Mouse (Mus musculus) embryonic facial prominence, embryonic 13.5 days (tissue): ENCODE results near the gene Nrxn1. TPM values are rescaled to one million over a fixed set of nuclear protein-coding genes. Genes with fewer than 3 reads are reported as not detected.

Experiments used
- ATAC-seq: fragments of 200-750 bp; cut with Nextera tagmentation; 2 replicates; pipeline ENCODE4 v1.8.0; 2017; ENCODE audit warnings: low read depth; ENCODE audit not compliant: insufficient number of reproducible peaks, insufficient read depth, low FRiP score, low TSS enrichment
- H3K27ac ChIP-seq: fragments of 300-500 bp; sonication (generic); 2 replicates; pipeline ENCODE4 v1.5.1; 2015; ENCODE audit warnings: moderate library complexity, mild to moderate bottlenecking, inconsistent platforms
- H3K27me3 ChIP-seq: fragments of 300-500 bp; sonication (generic); 2 replicates; pipeline ENCODE4 v1.6.1; 2015; ENCODE audit warnings: mild to moderate bottlenecking, inconsistent platforms
- H3K36me3 ChIP-seq: fragments of 300-500 bp; sonication (generic); 2 replicates; pipeline ENCODE4 v1.6.1; 2015; ENCODE audit warnings: mild to moderate bottlenecking, inconsistent platforms
- H3K4me1 ChIP-seq: fragments of 300-500 bp; sonication (generic); 2 replicates; pipeline ENCODE4 v1.6.1; 2015; ENCODE audit warnings: inconsistent platforms
- H3K4me2 ChIP-seq: fragments of 300-500 bp; sonication (generic); 2 replicates; pipeline ENCODE4 v1.6.1; 2015; ENCODE audit warnings: moderate library complexity, mild to moderate bottlenecking, inconsistent platforms
- H3K4me3 ChIP-seq: fragments of 300-500 bp; sonication (generic); 2 replicates; pipeline ENCODE4 v1.5.1; 2015; ENCODE audit warnings: mild to moderate bottlenecking, inconsistent platforms
- H3K9ac ChIP-seq: fragments of 300-500 bp; sonication (generic); 2 replicates; pipeline ENCODE4 v1.6.1; 2015; ENCODE audit warnings: mild to moderate bottlenecking, inconsistent platforms
- H3K9me3 ChIP-seq: fragments of 300-500 bp; sonication (generic); 2 replicates; pipeline ENCODE4 v1.6.1; 2016; ENCODE audit warnings: inconsistent platforms
- WGBS: fragments of 180-500 bp; shearing (Covaris S2); methylation state at CpG from one replicate; pipeline ENCODE4 v1.1.7; 2015; ENCODE audit warnings: mixed read lengths; 5-methylcytosine and 5-hydroxymethylcytosine counted together
- polyA plus RNA-seq: library from polyadenylated mRNA; unstranded; fragments of >200 nt; fragmentation: Nextera tagmentation; extraction: Ambion mirVana; gene quantifications from 2 replicates; pipeline ENCODE4 v1.2.1, GENCODE M21; 2015

Gene Nrxn1
- polyA plus RNA-seq, 1 experiment from 2014 or later = 10.3 TPM

DNA sequence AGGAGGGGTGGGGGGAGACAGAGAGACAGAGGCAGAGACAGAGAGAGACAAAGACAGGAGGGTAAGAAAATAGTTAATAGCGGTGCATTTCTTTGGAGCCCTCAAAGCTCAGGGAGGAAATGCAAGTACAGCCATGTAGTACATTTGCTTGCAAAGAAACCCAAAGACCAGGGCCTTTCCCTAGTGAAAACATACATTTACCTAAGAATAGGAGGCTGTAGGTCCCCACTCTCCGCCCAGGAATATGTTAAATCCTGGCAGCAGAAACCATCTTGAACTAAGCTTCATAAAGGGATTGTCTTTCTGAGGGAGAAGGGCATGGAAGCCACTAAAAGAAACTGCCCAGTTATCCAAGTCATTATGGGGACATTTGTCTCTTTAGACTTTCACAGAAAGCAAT lies 461.5 kb downstream of the Nrxn1 start:
- H3K4me2 ChIP-seq = no peak overlapping the region
- H3K4me1 ChIP-seq = no peaks in the 10 kb centered on the region
- no peak overlapping the region for H3K27ac ChIP-seq
- no peaks in the 10 kb centered on the region for H3K27me3 ChIP-seq
- no peak overlapping the region for H3K9ac ChIP-seq
- ATAC-seq = no peak
- H3K9me3 ChIP-seq = no peaks in the 10 kb centered on the region
- WGBS = 54% methylated on average over 2 of the region's 2 CpGs
- H3K36me3 ChIP-seq = no peaks in the 10 kb centered on the region
- no peak overlapping the region for H3K4me3 ChIP-seq

- Histone ChIP-seq H3K9ac (no peak overlapping the region), H3K27ac (no peak overlapping the region)
These were observed 463.0 kb downstream of the Nrxn1 start for GRCm38 (mm10) chr17:90629851-90630250.

DNA sequence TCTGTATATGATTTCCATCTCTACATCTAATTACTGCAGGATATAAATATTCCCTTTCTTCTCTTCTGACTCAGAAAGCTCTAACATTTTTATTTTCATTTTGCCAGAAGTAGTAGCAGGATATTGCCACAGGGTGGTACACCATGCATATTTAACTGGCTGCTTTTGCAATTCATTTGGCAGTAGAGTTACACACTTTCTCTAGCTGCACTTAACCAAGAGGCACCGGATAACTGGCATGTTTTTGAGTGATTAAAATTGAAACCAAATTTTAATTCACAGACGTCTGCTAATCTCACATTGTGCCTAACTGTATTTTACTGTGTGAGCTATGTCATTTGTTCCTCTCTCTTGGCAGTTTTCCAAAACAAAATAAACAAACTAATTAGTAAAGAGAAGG lies 464.4 kb downstream of the Nrxn1 start:
- Histone ChIP-seq H3K36me3 (no peaks in the 10 kb centered on the region), H3K4me3 (no peak overlapping the region), H3K4me1 (no peaks in the 10 kb centered on the region), H3K27ac (no peak overlapping the region), H3K9ac (no peak overlapping the region), H3K9me3 (no peaks in the 10 kb centered on the region), H3K27me3 (no peaks in the 10 kb centered on the region), H3K4me2 (no peak overlapping the region)
- WGBS = 20% methylated on average over 2 of the region's 2 CpGs
- ATAC-seq = 0 out of 2 replicates have a peak, but pooled peaks have one; percentile 48

More at GRCm38 (mm10) chr17:90629851-90630250, 463.0 kb downstream of the Nrxn1 start:
- ATAC-seq = no peak
- Histone ChIP-seq H3K4me1 (no peaks in the 10 kb centered on the region), H3K36me3 (no peaks in the 10 kb centered on the region), H3K9me3 (no peaks in the 10 kb centered on the region), H3K4me3 (no peak overlapping the region), H3K27me3 (no peaks in the 10 kb centered on the region), H3K4me2 (no peak overlapping the region)
- 81% methylated on average over 13 of the region's 13 CpGs for WGBS

GRCm38 (mm10) chr17:90628004-90628403 lies 464.9 kb downstream of the Nrxn1 start:
- H3K27me3 ChIP-seq = no peaks in the 10 kb centered on the region
- no peak overlapping the region for H3K9ac ChIP-seq
- H3K27ac ChIP-seq = no peak overlapping the region
- no peaks in the 10 kb centered on the region for H3K4me1 ChIP-seq
- no peaks in the 10 kb centered on the region for H3K9me3 ChIP-seq
- no peak overlapping the region for H3K4me2 ChIP-seq
- 60% methylated on average over 3 of the region's 3 CpGs for WGBS
- no peaks in the 10 kb centered on the region for H3K36me3 ChIP-seq
- ATAC-seq = no peak
- H3K4me3 ChIP-seq = no peak overlapping the region

GRCm38 (mm10) chr17:90627395-90627794 lies 465.5 kb downstream of the Nrxn1 start:
- no peak overlapping the region for H3K27ac ChIP-seq
- no peak overlapping the region for H3K9ac ChIP-seq
- H3K9me3 ChIP-seq = no peaks in the 10 kb centered on the region
- H3K27me3 ChIP-seq = no peaks in the 10 kb centered on the region
- no peaks in the 10 kb centered on the region for H3K4me1 ChIP-seq
- no peak overlapping the region for H3K4me3 ChIP-seq
- WGBS = 71% methylated on average over 3 of the region's 3 CpGs
- no peak overlapping the region for H3K4me2 ChIP-seq
- no peaks in the 10 kb centered on the region for H3K36me3 ChIP-seq
- no peak for ATAC-seq

- no peak for ATAC-seq
- WGBS = 18% methylated on average over 1 of the region's 1 CpGs
- H3K27me3 ChIP-seq = no peaks in the 10 kb centered on the region
These were observed 468.1 kb downstream of the Nrxn1 start for GRCm38 (mm10) chr17:90624591-90625266.

GRCm38 (mm10) chr17:90621828-90622227 lies 471.0 kb downstream of the Nrxn1 start:
- 86% methylated on average over 4 of the region's 4 CpGs for WGBS
- Histone ChIP-seq H3K9me3 (no peaks in the 10 kb centered on the region), H3K27ac (no peak overlapping the region), H3K4me1 (no peaks in the 10 kb centered on the region), H3K36me3 (no peaks in the 10 kb centered on the region), H3K9ac (no peak overlapping the region), H3K4me3 (no peak overlapping the region), H3K4me2 (no peak overlapping the region), H3K27me3 (no peaks in the 10 kb centered on the region)
- ATAC-seq = no peak

More at GRCm38 (mm10) chr17:90624591-90625266, 468.1 kb downstream of the Nrxn1 start:
- no peaks in the 10 kb centered on the region for H3K9me3 ChIP-seq
- no peaks in the 10 kb centered on the region for H3K36me3 ChIP-seq
- H3K4me2 ChIP-seq = no peak overlapping the region
- H3K27ac ChIP-seq = no peak overlapping the region
- no peaks in the 10 kb centered on the region for H3K4me1 ChIP-seq
- H3K9ac ChIP-seq = no peak overlapping the region
- no peak overlapping the region for H3K4me3 ChIP-seq

DNA sequence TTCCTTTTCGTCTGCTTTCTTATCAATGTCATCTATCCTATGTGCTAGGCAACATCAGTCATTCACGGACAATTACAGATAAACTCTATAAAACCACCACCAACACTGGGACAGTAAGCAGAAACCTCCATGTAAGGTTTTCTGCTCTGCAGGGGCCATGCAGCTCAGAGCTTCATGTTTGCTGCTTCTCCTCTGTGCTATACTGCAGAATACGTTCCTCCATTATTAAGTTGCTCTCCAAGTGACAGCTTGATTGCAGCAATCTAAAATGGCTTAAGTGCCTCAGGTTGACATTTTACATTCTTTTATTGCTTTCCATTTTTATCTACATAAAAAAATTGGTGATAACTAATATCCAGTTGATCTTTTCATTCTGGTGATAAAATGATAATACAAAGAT lies 477.9 kb downstream of the Nrxn1 start:
- no peak overlapping the region for H3K9ac ChIP-seq

GRCm38 (mm10) chr17:90607427-90607806 lies 485.5 kb downstream of the Nrxn1 start:
- Histone ChIP-seq H3K4me3 (no peak overlapping the region), H3K27ac (no peak overlapping the region)

More for the DNA sequence above, 477.9 kb downstream of the Nrxn1 start:
- ATAC-seq = no peak
- H3K4me3 ChIP-seq = no peak overlapping the region
- H3K4me1 ChIP-seq = no peaks in the 10 kb centered on the region
- 72% methylated on average over 3 of the region's 3 CpGs for WGBS
- H3K36me3 ChIP-seq = no peaks in the 10 kb centered on the region
- no peaks in the 10 kb centered on the region for H3K9me3 ChIP-seq
- H3K4me2 ChIP-seq = no peak overlapping the region
- H3K27me3 ChIP-seq = no peaks in the 10 kb centered on the region
- H3K27ac ChIP-seq = no peak overlapping the region

GRCm38 (mm10) chr17:90606718-90607426 lies 486.0 kb downstream of the Nrxn1 start:
- no peak for ATAC-seq
- no peak overlapping the region for H3K4me3 ChIP-seq
- WGBS = 87% methylated on average over 4 of the region's 4 CpGs
- no peaks in the 10 kb centered on the region for H3K9me3 ChIP-seq
- no peak overlapping the region for H3K27ac ChIP-seq
- no peaks in the 10 kb centered on the region for H3K36me3 ChIP-seq
- H3K27me3 ChIP-seq = no peaks in the 10 kb centered on the region
- no peak overlapping the region for H3K9ac ChIP-seq
- no peak overlapping the region for H3K4me2 ChIP-seq
- no peaks in the 10 kb centered on the region for H3K4me1 ChIP-seq

More at GRCm38 (mm10) chr17:90607427-90607806, 485.5 kb downstream of the Nrxn1 start:
- Histone ChIP-seq H3K27me3 (no peaks in the 10 kb centered on the region), H3K9ac (no peak overlapping the region), H3K36me3 (no peaks in the 10 kb centered on the region), H3K4me2 (no peak overlapping the region), H3K9me3 (no peaks in the 10 kb centered on the region), H3K4me1 (no peaks in the 10 kb centered on the region)
- no peak for ATAC-seq

DNA sequence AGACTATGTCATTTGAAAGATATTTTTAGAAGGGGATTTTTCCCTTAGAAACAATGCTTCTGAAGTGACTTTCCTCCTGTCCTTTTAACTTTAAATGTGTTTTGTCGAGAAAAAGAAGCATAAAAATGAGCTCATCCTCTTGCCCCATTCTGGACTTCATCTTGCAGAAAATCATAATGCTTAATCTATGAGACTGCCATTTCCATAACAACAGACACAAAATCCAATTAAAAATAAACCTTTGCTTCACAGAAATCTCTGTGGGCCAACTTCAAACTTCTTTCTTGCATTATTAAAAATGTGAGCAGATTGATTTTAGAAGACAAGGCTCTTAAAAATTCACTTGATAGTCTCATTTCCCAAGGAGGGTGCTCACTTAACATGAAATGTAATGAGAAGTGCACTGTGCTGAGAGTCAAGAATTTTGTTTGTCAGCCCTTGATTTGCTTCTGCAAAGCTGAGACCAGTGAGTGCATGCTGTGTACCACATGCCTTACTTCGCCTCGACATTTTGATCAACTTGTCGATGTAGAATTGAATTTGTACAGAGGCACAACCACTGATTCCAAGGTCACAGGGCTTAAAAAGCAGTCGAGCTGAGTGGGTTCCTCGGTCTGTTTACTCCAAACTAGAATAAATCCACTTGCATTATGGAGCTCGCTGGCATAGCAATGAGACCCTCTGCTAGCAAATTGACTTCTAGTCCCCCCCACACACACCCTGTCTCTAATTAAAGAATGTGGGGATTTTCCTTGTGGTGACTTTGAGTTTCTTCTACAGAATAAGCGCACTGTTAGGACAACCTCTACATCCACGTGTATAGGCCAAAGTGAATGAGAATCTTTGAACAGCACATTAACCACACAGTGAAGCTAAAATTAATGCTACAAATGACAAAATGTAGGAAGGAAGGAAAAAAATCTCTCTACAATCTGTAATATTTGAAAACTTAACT lies 493.0 kb downstream of the Nrxn1 start:
- H3K27me3 ChIP-seq = no peaks in the 10 kb centered on the region
- WGBS = 78% methylated on average over 9 of the region's 9 CpGs
- no peaks in the 10 kb centered on the region for H3K36me3 ChIP-seq
- no peak overlapping the region for H3K4me2 ChIP-seq
- no peaks in the 10 kb centered on the region for H3K9me3 ChIP-seq
- H3K4me3 ChIP-seq = no peak overlapping the region
- no peak for ATAC-seq
- no peaks in the 10 kb centered on the region for H3K4me1 ChIP-seq
- H3K9ac ChIP-seq = no peak overlapping the region
- H3K27ac ChIP-seq = no peak overlapping the region
